Mouse (Mus musculus) cerebellum, adult 2 months (tissue): ENCODE measurements around the gene Crim1. TPM values are rescaled to one million over a fixed set of nuclear protein-coding genes. Genes with fewer than 3 reads are reported as not detected.

Experiments used
- DNase-seq, 2 experiments: peaks; one replicate each; pipeline ENCODE4 v3.0.0; 2021
- H3K27ac ChIP-seq: fragments of 200-500 bp; 2 replicates; pipeline ENCODE4 v1.5.1; 2012; ENCODE audit warnings: low read length, control low read depth, inconsistent platforms; ENCODE audit not compliant: insufficient read depth
- H3K27me3 ChIP-seq: fragments of 200-500 bp; 2 replicates; pipeline ENCODE4 v1.6.1; 2012; ENCODE audit warnings: inconsistent platforms, mild to moderate bottlenecking, low read length, moderate library complexity; ENCODE audit not compliant: control insufficient read depth, insufficient read depth
- H3K4me1 ChIP-seq: fragments of 200-500 bp; 2 replicates; pipeline ENCODE4 v1.6.1; 2011; ENCODE audit warnings: low read length; ENCODE audit not compliant: control insufficient read depth, insufficient read depth
- H3K4me3 ChIP-seq: fragments of 200-500 bp; replicated peaks from 2 replicates; pipeline ENCODE3; 2011; ENCODE audit warnings: mild to moderate bottlenecking, low read depth, low read length, control low read depth; ENCODE audit not compliant: insufficient read depth
- CTCF ChIP-seq: fragments of 200-500 bp; IDR thresholded peaks from 2 replicates; pipeline ENCODE4 v1.5.1; 2011; ENCODE audit warnings: low read depth, mild to moderate bottlenecking, control low read depth, low read length, moderate library complexity, borderline replicate concordance; ENCODE audit not compliant: insufficient read depth
- POLR2A ChIP-seq: fragments of 200-500 bp; IDR thresholded peaks from 2 replicates; pipeline ENCODE4 v1.6.1; 2011; ENCODE audit warnings: low read length, control low read depth, borderline replicate concordance; ENCODE audit not compliant: insufficient read depth
- WGBS: fragments of 180-500 bp; shearing (Covaris S2); methylation state at CpG from one replicate; pipeline ENCODE4 v1.1.7; 2018; 5-methylcytosine and 5-hydroxymethylcytosine counted together
- polyA plus RNA-seq: library from polyadenylated mRNA; depleted of rRNA; stranded (reverse); fragments of >200 nt; gene quantifications from 2 replicates; pipeline ENCODE4 v1.2.3, GENCODE M21; 2012

Crim1 gene
- polyA plus RNA-seq, 1 experiment, result 34.4 TPM

GRCm38 (mm10) chr17:78401311-78401710 lies 201.3 kb downstream of the Crim1 start:
- no peak for DNase-seq
- no peak overlapping the region for H3K4me3 ChIP-seq
- H3K27ac ChIP-seq, result peak overlapping the region; percentile 6; the same call in 1 of the 2 replicates
- TF ChIP-seq POLR2A (no peak), CTCF (no peak)
- 41% methylated on average over 6 of the region's 6 CpGs for WGBS
- peaks cover 34% of the 10 kb centered on the region for H3K4me1 ChIP-seq
- no peaks in the 10 kb centered on the region for H3K27me3 ChIP-seq

GRCm38 (mm10) chr17:78401713-78402112 lies 201.7 kb downstream of the Crim1 start:
- 0 out of 2 replicates have a peak overlapping the region, but pooled peaks have one; percentile 3 for H3K27ac ChIP-seq
- TF ChIP-seq POLR2A, result no peak
- TF ChIP-seq CTCF, result no peak
- no peak overlapping the region for H3K4me3 ChIP-seq
- peaks cover 34% of the 10 kb centered on the region for H3K4me1 ChIP-seq
- peak; percentile 84 to 90 for DNase-seq
- H3K27me3 ChIP-seq, result no peaks in the 10 kb centered on the region
- 14% methylated on average over 4 of the region's 4 CpGs for WGBS

- peaks cover 34% of the 10 kb centered on the region for H3K4me1 ChIP-seq
- H3K27ac ChIP-seq, result no peak overlapping the region; the same call in 1 of the 2 replicates
- H3K4me3 ChIP-seq, result no peak overlapping the region
- TF ChIP-seq POLR2A (no peak), CTCF (no peak)
- WGBS, result 39% methylated on average over 6 of the region's 6 CpGs
- no peak for DNase-seq
- no peaks in the 10 kb centered on the region for H3K27me3 ChIP-seq
Observed at GRCm38 (mm10) chr17:78402174-78402573, 202.1 kb downstream of the Crim1 start.

GRCm38 (mm10) chr17:78403229-78403628 lies 203.2 kb downstream of the Crim1 start:
- H3K27me3 ChIP-seq, result no peaks in the 10 kb centered on the region
- H3K4me1 ChIP-seq, result peaks cover 35% of the 10 kb centered on the region
- WGBS, result 95% methylated on average over 4 of the region's 4 CpGs
- no peak overlapping the region for H3K27ac ChIP-seq
- DNase-seq, result no peak
- H3K4me3 ChIP-seq, result no peak overlapping the region
- TF ChIP-seq POLR2A (no peak), CTCF (no peak)

- H3K4me3 ChIP-seq, result no peak overlapping the region
- H3K27me3 ChIP-seq, result no peaks in the 10 kb centered on the region
- 97% methylated on average over 9 of the region's 9 CpGs for WGBS
- DNase-seq, result no peak
- H3K27ac ChIP-seq, result no peak overlapping the region
- TF ChIP-seq CTCF (no peak), POLR2A (no peak)
- peaks cover 41% of the 10 kb centered on the region for H3K4me1 ChIP-seq
Observed at GRCm38 (mm10) chr17:78403804-78404203, 203.8 kb downstream of the Crim1 start.

GRCm38 (mm10) chr17:78405336-78405735 lies 205.3 kb downstream of the Crim1 start:
- DNase-seq, result peak; percentile 90 to 96
- Histone ChIP-seq H3K27me3 (no peaks in the 10 kb centered on the region), H3K4me1 (peaks cover 42% of the 10 kb centered on the region), H3K4me3 (no peak overlapping the region), H3K27ac (peak overlapping the region; percentile 79; the same call in 1 of the 2 replicates)
- 2% methylated on average over 3 of the region's 3 CpGs for WGBS
- peak; percentile 18; the same call in 1 of the 2 replicates for TF ChIP-seq CTCF
- TF ChIP-seq POLR2A, result no peak

GRCm38 (mm10) chr17:78406854-78407253 lies 206.8 kb downstream of the Crim1 start:
- TF ChIP-seq CTCF (no peak), POLR2A (no peak)
- Histone ChIP-seq H3K27me3 (no peaks in the 10 kb centered on the region), H3K4me3 (no peak overlapping the region), H3K4me1 (peaks cover 34% of the 10 kb centered on the region), H3K27ac (no peak overlapping the region)
- no peak for DNase-seq
- WGBS, result 89% methylated on average over 10 of the region's 10 CpGs

GRCm38 (mm10) chr17:78407581-78407980 lies 207.5 kb downstream of the Crim1 start:
- Histone ChIP-seq H3K27me3 (no peaks in the 10 kb centered on the region), H3K4me1 (peaks cover 30% of the 10 kb centered on the region), H3K27ac (no peak overlapping the region), H3K4me3 (no peak overlapping the region)
- TF ChIP-seq POLR2A (no peak), CTCF (no peak)
- DNase-seq, result no peak
- WGBS, result 91% methylated on average over 4 of the region's 4 CpGs

- Histone ChIP-seq H3K4me1 (peaks cover 30% of the 10 kb centered on the region), H3K27ac (no peak overlapping the region), H3K27me3 (no peaks in the 10 kb centered on the region), H3K4me3 (no peak overlapping the region)
- TF ChIP-seq POLR2A (no peak), CTCF (no peak)
- WGBS, result 70% methylated on average over 10 of the region's 10 CpGs
- no peak for DNase-seq
Observed at GRCm38 (mm10) chr17:78408386-78408785, 208.3 kb downstream of the Crim1 start.
